Mouse (Mus musculus) embryonic facial prominence, embryonic 10.5 days (tissue): Measurements from ENCODE around the gene Syt7. TPM values are rescaled to one million over a fixed set of nuclear protein-coding genes. Genes with fewer than 3 reads are reported as not detected.

ENCODE experiments used
- DNase-seq: peaks from one replicate; pipeline ENCODE4 v3.0.0-alpha.2; 2017; ENCODE audit warnings: low spot score
- H3K27ac ChIP-seq: fragments of 300-500 bp; sonication (generic); replicated peaks from 2 replicates; pipeline ENCODE4 v1.5.1; 2016; ENCODE audit warnings: mild to moderate bottlenecking
- H3K27me3 ChIP-seq: fragments of 300-500 bp; sonication (generic); replicated peaks from 2 replicates; pipeline ENCODE4 v1.6.1; 2016; ENCODE audit warnings: low read depth, mild to moderate bottlenecking; ENCODE audit not compliant: poor library complexity, severe bottlenecking
- H3K36me3 ChIP-seq: fragments of 300-500 bp; sonication (generic); replicated peaks from 2 replicates; pipeline ENCODE4 v1.6.1; 2016; ENCODE audit warnings: mild to moderate bottlenecking, moderate library complexity
- H3K4me1 ChIP-seq: fragments of 300-500 bp; sonication (generic); 2 replicates; pipeline ENCODE4 v1.6.1; 2016
- H3K4me3 ChIP-seq: fragments of 300-500 bp; sonication (generic); 2 replicates; pipeline ENCODE4 v1.5.1; 2016; ENCODE audit warnings: mild to moderate bottlenecking, moderate library complexity
- H3K9me3 ChIP-seq: fragments of 300-500 bp; sonication (generic); 2 replicates; pipeline ENCODE4 v1.6.1; 2016; ENCODE audit warnings: mild to moderate bottlenecking
- WGBS: fragments of 180-500 bp; shearing (Covaris S2); methylation state at CpG from one replicate; pipeline ENCODE4 v1.1.7; 2016; 5-methylcytosine and 5-hydroxymethylcytosine counted together
- polyA plus RNA-seq: library from polyadenylated mRNA; unstranded; fragments of >200 nt; fragmentation: Nextera tagmentation; extraction: Ambion mirVana; gene quantifications from 2 replicates; pipeline ENCODE4 v1.2.1, GENCODE M21; 2016

The Syt7 gene
- polyA plus RNA-seq, 1 experiment from 2014 or later: 0.44 TPM

- no peak overlapping the region for H3K27ac ChIP-seq
- 71% methylated on average over 6 of the region's 6 CpGs for WGBS
- H3K4me1 ChIP-seq: peaks cover 18% of the 10 kb centered on the region
- peaks cover 9% of the 10 kb centered on the region; the same call in 1 of the 2 replicates for H3K27me3 ChIP-seq
- H3K36me3 ChIP-seq: no peaks in the 10 kb centered on the region
- H3K9me3 ChIP-seq: no peaks in the 10 kb centered on the region
- no peak overlapping the region for H3K4me3 ChIP-seq
- no peak for DNase-seq
Observed at GRCm38 (mm10) chr19:10362473-10363129, 26.3 kb upstream of the Syt7 start.

- no peak overlapping the region for H3K27ac ChIP-seq
- H3K9me3 ChIP-seq: no peaks in the 10 kb centered on the region
- H3K4me1 ChIP-seq: peaks cover 18% of the 10 kb centered on the region
- WGBS: 21% methylated on average over 7 of the region's 7 CpGs
- peaks cover 9% of the 10 kb centered on the region; the same call in 1 of the 2 replicates for H3K27me3 ChIP-seq
- no peak overlapping the region for H3K4me3 ChIP-seq
- H3K36me3 ChIP-seq: no peaks in the 10 kb centered on the region
- DNase-seq: peak; percentile 44
Observed at GRCm38 (mm10) chr19:10363869-10364268, 25.0 kb upstream of the Syt7 start.

- WGBS: 71% methylated on average over 3 of the region's 3 CpGs
Observed at GRCm38 (mm10) chr19:10366116-10366845, 22.6 kb upstream of the Syt7 start.

GRCm38 (mm10) chr19:10367802-10368201 lies 21.1 kb upstream of the Syt7 start:
- peaks cover 2% of the 10 kb centered on the region; the same call in 1 of the 2 replicates for H3K27me3 ChIP-seq
- peaks cover 18% of the 10 kb centered on the region for H3K4me1 ChIP-seq
- no peak overlapping the region for H3K27ac ChIP-seq
- H3K36me3 ChIP-seq: no peaks in the 10 kb centered on the region
- no peak for DNase-seq
- no peaks in the 10 kb centered on the region for H3K9me3 ChIP-seq
- no peak overlapping the region for H3K4me3 ChIP-seq
- 87% methylated on average over 7 of the region's 7 CpGs for WGBS

More at GRCm38 (mm10) chr19:10366116-10366845, 22.6 kb upstream of the Syt7 start:
- peaks cover 18% of the 10 kb centered on the region for H3K4me1 ChIP-seq
- H3K27ac ChIP-seq: no peak overlapping the region
- no peaks in the 10 kb centered on the region for H3K9me3 ChIP-seq
- peaks cover 9% of the 10 kb centered on the region; the same call in 1 of the 2 replicates for H3K27me3 ChIP-seq
- no peak overlapping the region for H3K4me3 ChIP-seq
- no peaks in the 10 kb centered on the region for H3K36me3 ChIP-seq
- no peak for DNase-seq

- H3K4me1 ChIP-seq: peaks cover 4% of the 10 kb centered on the region; the same call in 1 of the 2 replicates
- no peak overlapping the region for H3K27ac ChIP-seq
- no peak overlapping the region for H3K4me3 ChIP-seq
- DNase-seq: no peak
- no peaks in the 10 kb centered on the region for H3K9me3 ChIP-seq
- 87% methylated on average over 4 of the region's 4 CpGs for WGBS
- H3K36me3 ChIP-seq: no peaks in the 10 kb centered on the region
- no peaks in the 10 kb centered on the region for H3K27me3 ChIP-seq
Observed at GRCm38 (mm10) chr19:10369936-10370335, 19.0 kb upstream of the Syt7 start.

GRCm38 (mm10) chr19:10373191-10373590 lies 15.7 kb upstream of the Syt7 start:
- Histone ChIP-seq H3K27ac (no peak overlapping the region), H3K9me3 (no peaks in the 10 kb centered on the region), H3K4me1 (peaks cover 9% of the 10 kb centered on the region; the same call in 1 of the 2 replicates), H3K36me3 (no peaks in the 10 kb centered on the region), H3K27me3 (peaks cover 25% of the 10 kb centered on the region), H3K4me3 (no peak overlapping the region)
- DNase-seq: no peak
- 62% methylated on average over 1 of the region's 1 CpGs for WGBS

- 76% methylated on average over 5 of the region's 5 CpGs for WGBS
Observed at GRCm38 (mm10) chr19:10375260-10375659, 13.6 kb upstream of the Syt7 start.

GRCm38 (mm10) chr19:10379978-10380377 lies 8.9 kb upstream of the Syt7 start:
- peaks cover 9% of the 10 kb centered on the region; the same call in 1 of the 2 replicates for H3K4me1 ChIP-seq
- no peak for DNase-seq
- H3K36me3 ChIP-seq: no peaks in the 10 kb centered on the region
- WGBS: 85% methylated on average over 5 of the region's 5 CpGs
- peaks cover 65% of the 10 kb centered on the region for H3K27me3 ChIP-seq
- no peak overlapping the region for H3K27ac ChIP-seq
- H3K9me3 ChIP-seq: no peaks in the 10 kb centered on the region
- H3K4me3 ChIP-seq: no peak overlapping the region

More at GRCm38 (mm10) chr19:10375260-10375659, 13.6 kb upstream of the Syt7 start:
- H3K4me3 ChIP-seq: no peak overlapping the region
- no peaks in the 10 kb centered on the region for H3K36me3 ChIP-seq
- H3K27ac ChIP-seq: no peak overlapping the region
- peaks cover 9% of the 10 kb centered on the region; the same call in 1 of the 2 replicates for H3K4me1 ChIP-seq
- no peak for DNase-seq
- H3K9me3 ChIP-seq: no peaks in the 10 kb centered on the region
- peaks cover 30% of the 10 kb centered on the region for H3K27me3 ChIP-seq

GRCm38 (mm10) chr19:10387660-10388059 lies 1.2 kb upstream of the Syt7 start:
- Histone ChIP-seq H3K4me1 (peaks cover 28% of the 10 kb centered on the region), H3K27me3 (peaks cover 86% of the 10 kb centered on the region), H3K4me3 (no peak overlapping the region), H3K27ac (no peak overlapping the region), H3K9me3 (no peaks in the 10 kb centered on the region), H3K36me3 (no peaks in the 10 kb centered on the region)
- no peak for DNase-seq
- 81% methylated on average over 5 of the region's 5 CpGs for WGBS

- H3K27me3 ChIP-seq: peaks cover 81% of the 10 kb centered on the region
- under 1% methylated on average over 54 of the region's 54 CpGs for WGBS
- no peak for DNase-seq
Observed at GRCm38 (mm10) chr19:10389391-10390098, 655 bp downstream of the Syt7 start.

GRCm38 (mm10) chr19:10390099-10390680 lies 1.3 kb downstream of the Syt7 start:
- peaks cover 32% of the 10 kb centered on the region for H3K4me1 ChIP-seq
- peak overlapping the region; percentile 79 for H3K4me3 ChIP-seq
- 16% methylated on average over 12 of the region's 12 CpGs for WGBS
- H3K9me3 ChIP-seq: no peaks in the 10 kb centered on the region
- DNase-seq: no peak
- H3K27ac ChIP-seq: no peak overlapping the region
- peaks cover 75% of the 10 kb centered on the region for H3K27me3 ChIP-seq
- no peaks in the 10 kb centered on the region for H3K36me3 ChIP-seq

More at GRCm38 (mm10) chr19:10389391-10390098, 655 bp downstream of the Syt7 start:
- Histone ChIP-seq H3K27ac (peak overlapping the region; percentile 83), H3K36me3 (no peaks in the 10 kb centered on the region), H3K9me3 (no peaks in the 10 kb centered on the region), H3K4me3 (peak overlapping the region; percentile 79), H3K4me1 (peaks cover 28% of the 10 kb centered on the region)

- Histone ChIP-seq H3K27ac (no peak overlapping the region), H3K9me3 (no peaks in the 10 kb centered on the region), H3K4me3 (no peak overlapping the region), H3K4me1 (peaks cover 27% of the 10 kb centered on the region), H3K36me3 (no peaks in the 10 kb centered on the region), H3K27me3 (peaks cover 69% of the 10 kb centered on the region)
- DNase-seq: no peak
- WGBS: 86% methylated on average over 7 of the region's 7 CpGs
Observed at GRCm38 (mm10) chr19:10391028-10391427, 2.1 kb downstream of the Syt7 start.
